ENCODE assay signal across 8 mouse cellular contexts in genomic region chr12:69183583-69184308, GRCm38 (mm10). TPM values are rescaled to one million over a fixed set of nuclear protein-coding genes. Genes with fewer than 3 reads are reported as not detected.
DNase-seq lines count a peak whose midpoint lies in the region; ATAC-seq and TF ChIP-seq lines count a peak whose summit lies in the region.

Gene Rpl36al (minus strand): TSS chr12:69184083.
Gene Mgat2 (plus strand): TSS chr12:69184157.

- peaks cover 19% of the 10 kb centered on the region for H3K36me3 ChIP-seq in embryonic facial prominence, embryonic 13.5 days
- H3K36me3 ChIP-seq in kidney, adult 2 months (ENCODE audit: control insufficient read depth, insufficient read depth, low read length) = peaks cover 2% of the 10 kb centered on the region; the same call in 1 of the 2 replicates
- H3K36me3 ChIP-seq in limb, embryonic 12.5 days = peaks cover 30% of the 10 kb centered on the region
- no peaks in the 10 kb centered on the region for H3K36me3 ChIP-seq in midbrain, embryonic 15.5 days (replicated peaks)
- peaks cover 4% of the 10 kb centered on the region for H3K36me3 ChIP-seq in spleen, adult 2 months (ENCODE audit: control insufficient read depth, insufficient read depth, low read length)

- peak within 1 kb of the TSS; percentile 87 for H3K4me3 ChIP-seq in embryonic facial prominence, embryonic 13.5 days
- peak within 1 kb of the TSS; percentile 99 for H3K4me3 ChIP-seq in kidney, adult 2 months (ENCODE audit: insufficient read depth, low read depth, low read length)
- H3K4me3 ChIP-seq in limb, embryonic 12.5 days (replicated peaks) = peak within 1 kb of the TSS; percentile 91
- peak within 1 kb of the TSS; percentile 87 for H3K4me3 ChIP-seq in midbrain, embryonic 15.5 days
- peak within 1 kb of the TSS; percentile 90 for H3K4me3 ChIP-seq in spleen, adult 2 months (ENCODE audit: extremely low read depth, insufficient read depth, insufficient read length)

- peak within 1 kb of the TSS; percentile 93 for H3K9ac ChIP-seq in embryonic facial prominence, embryonic 13.5 days
- H3K9ac ChIP-seq in limb, embryonic 12.5 days (replicated peaks) = peak within 1 kb of the TSS; percentile 94
- H3K9ac ChIP-seq in midbrain, embryonic 15.5 days = peak within 1 kb of the TSS; percentile 80

- peak within 1 kb of the TSS; percentile 95 for H3K4me2 ChIP-seq in embryonic facial prominence, embryonic 13.5 days
- peak within 1 kb of the TSS; percentile 94 for H3K4me2 ChIP-seq in limb, embryonic 12.5 days
- H3K4me2 ChIP-seq in midbrain, embryonic 15.5 days = peak within 1 kb of the TSS; percentile 86

- TF ChIP-seq POLR2A in kidney, adult 2 months (IDR thresholded peaks at IDR 0.05; ENCODE audit: low read depth, low read length) = peak; percentile 84
- peak; percentile 95 for TF ChIP-seq POLR2A in spleen, adult 2 months (IDR thresholded peaks at IDR 0.05; ENCODE audit: low read depth, low read length)

- peak; percentile 98 for ATAC-seq in embryonic facial prominence, embryonic 13.5 days (ENCODE audit: insufficient number of reproducible peaks, insufficient read depth, low FRiP score, low TSS enrichment, low read depth)
- ATAC-seq in limb, embryonic 12.5 days (ENCODE audit: insufficient number of reproducible peaks, insufficient read depth, low FRiP score, low TSS enrichment, low read depth) = peak; percentile 99
- ATAC-seq in midbrain, embryonic 15.5 days (replicated peaks) = peak; percentile 99

- no peaks in the 10 kb centered on the region for H3K9me3 ChIP-seq in embryonic facial prominence, embryonic 13.5 days
- H3K9me3 ChIP-seq in limb, embryonic 12.5 days = no peaks in the 10 kb centered on the region
- no peaks in the 10 kb centered on the region for H3K9me3 ChIP-seq in midbrain, embryonic 15.5 days

- WGBS in embryonic facial prominence, embryonic 13.5 days = under 1% methylated on average over 83 of the region's 84 CpGs
- WGBS in kidney, adult 2 months = under 1% methylated on average over 84 of the region's 84 CpGs
- under 1% methylated on average over 84 of the region's 84 CpGs for WGBS in limb, embryonic 12.5 days
- WGBS in midbrain, embryonic 15.5 days = under 1% methylated on average over 84 of the region's 84 CpGs
- WGBS in spleen, adult 2 months = under 1% methylated on average over 84 of the region's 84 CpGs

- peak within 1 kb of the TSS; percentile 90 for H3K27ac ChIP-seq in embryonic facial prominence, embryonic 13.5 days
- H3K27ac ChIP-seq in kidney, adult 2 months (ENCODE audit: insufficient read depth, low read depth, low read length) = peak within 1 kb of the TSS; percentile 91
- peak within 1 kb of the TSS; percentile 92 for H3K27ac ChIP-seq in limb, embryonic 12.5 days
- peak within 1 kb of the TSS; percentile 95 for H3K27ac ChIP-seq in midbrain, embryonic 15.5 days
- H3K27ac ChIP-seq in spleen, adult 2 months (ENCODE audit: insufficient read depth, low read length) = peak within 1 kb of the TSS; percentile 89

- TF ChIP-seq CTCF in kidney, adult 2 months (conservative IDR thresholded peaks at IDR 0.05; ENCODE audit: insufficient read depth, insufficient read length, low read depth, low read length) = no peak
- no peak for TF ChIP-seq CTCF in spleen, adult 2 months (IDR thresholded peaks at IDR 0.05; ENCODE audit: extremely low read depth, insufficient read depth, insufficient read length, insufficient replicate concordance)

- H3K27me3 ChIP-seq in embryonic facial prominence, embryonic 13.5 days = no peaks in the 10 kb centered on the region
- no peaks in the 10 kb centered on the region for H3K27me3 ChIP-seq in kidney, adult 2 months (replicated peaks; ENCODE audit: control insufficient read depth, insufficient read depth, low read length)
- H3K27me3 ChIP-seq in limb, embryonic 12.5 days = no peaks in the 10 kb centered on the region
- no peaks in the 10 kb centered on the region for H3K27me3 ChIP-seq in midbrain, embryonic 15.5 days (replicated peaks)
- H3K27me3 ChIP-seq in spleen, adult 2 months (ENCODE audit: control insufficient read depth, insufficient read depth, low read length) = no peaks in the 10 kb centered on the region

- peak; percentile 96 for DNase-seq in 3134 (ENCODE audit: extremely low read depth, insufficient read length, low spot score)
- DNase-seq in adrenal gland, postnatal 36 days = peak; percentile 99 to 100
- peak; percentile 99 for DNase-seq in heart, adult 18-20 months
- peak; percentile 99 for DNase-seq in kidney, adult 2 months
- DNase-seq in spleen, adult 2 months (ENCODE audit: low read depth in 1 of 2, low spot score in 2 of 2) = peak; percentile 95 to 99

- H3K4me1 ChIP-seq in embryonic facial prominence, embryonic 13.5 days = peaks cover 25% of the 10 kb centered on the region
- H3K4me1 ChIP-seq in kidney, adult 2 months (ENCODE audit: control insufficient read depth, insufficient read depth, low read length) = peaks cover 9% of the 10 kb centered on the region; the same call in 1 of the 2 replicates
- peaks cover 12% of the 10 kb centered on the region for H3K4me1 ChIP-seq in limb, embryonic 12.5 days (replicated peaks)
- H3K4me1 ChIP-seq in midbrain, embryonic 15.5 days = peaks cover 28% of the 10 kb centered on the region
- peaks cover 6% of the 10 kb centered on the region for H3K4me1 ChIP-seq in spleen, adult 2 months (ENCODE audit: control insufficient read depth, insufficient read depth, insufficient read length)

RNA-seq across cellular contexts. Expression of gene Rpl36al, which starts in this region (rescaled TPM):
- total RNA-seq in adrenal gland, postnatal 36 days (2021) = 100 to 1,000 TPM; 617 to 646 TPM
- 521 and 554 TPM in 2 replicates for polyA plus RNA-seq in embryonic facial prominence, embryonic 13.5 days (2015; fragmentation: Nextera tagmentation; extraction: Ambion mirVana)
- total RNA-seq in heart, adult 18-20 months (2021) = 100 to 1,000 TPM; 219 to 228 TPM
- 157 and 190 TPM in 2 replicates for polyA plus RNA-seq in kidney, adult 2 months (2012; rRNA removed)
- polyA plus RNA-seq in limb, embryonic 12.5 days (2016; fragmentation: Nextera tagmentation; extraction: Ambion mirVana) = 555 and 558 TPM in 2 replicates
- 274 and 297 TPM in 2 replicates for polyA plus RNA-seq in midbrain, embryonic 15.5 days (2015; fragmentation: Nextera tagmentation; extraction: Ambion mirVana)
- polyA plus RNA-seq in spleen, adult 2 months (2012; rRNA removed) = 75.1 and 98.9 TPM in 2 replicates

RNA-seq across cellular contexts. Expression of gene Mgat2, which starts in this region (rescaled TPM):
- 10 to 100 TPM; 68.5 to 76.3 TPM for total RNA-seq in adrenal gland, postnatal 36 days (2021)
- polyA plus RNA-seq in embryonic facial prominence, embryonic 13.5 days (2015; fragmentation: Nextera tagmentation; extraction: Ambion mirVana) = 43.8 and 44.1 TPM in 2 replicates
- total RNA-seq in heart, adult 18-20 months (2021) = 10 to 100 TPM; 18.6 to 20.2 TPM
- 30.8 and 32.6 TPM in 2 replicates for polyA plus RNA-seq in kidney, adult 2 months (2012; rRNA removed)
- polyA plus RNA-seq in limb, embryonic 12.5 days (2016; fragmentation: Nextera tagmentation; extraction: Ambion mirVana) = 48.4 and 53.0 TPM in 2 replicates
- polyA plus RNA-seq in midbrain, embryonic 15.5 days (2015; fragmentation: Nextera tagmentation; extraction: Ambion mirVana) = 38.5 and 39.4 TPM in 2 replicates
- polyA plus RNA-seq in spleen, adult 2 months (2012; rRNA removed) = 14.8 and 17.9 TPM in 2 replicates

Comparison
In these comparisons a context has a peak if more than half of its experiments do, and no peak if none do; other contexts are left out.
1. Peak in every context shown above with its lines: DNase-seq, ATAC-seq, H3K4me3 ChIP-seq and H3K27ac ChIP-seq.